Mouse (Mus musculus) liver, embryonic 14.5 days (tissue): ENCODE data around the gene Piezo1. TPM values are rescaled to one million over a fixed set of nuclear protein-coding genes. Genes with fewer than 3 reads are reported as not detected.

Experiments
- ATAC-seq: fragments of 200-750 bp; cut with Nextera tagmentation; 2 replicates; pipeline ENCODE4 v1.8.0; 2017; ENCODE audit warnings: moderate number of reproducible peaks, mild to moderate bottlenecking, moderate library complexity; ENCODE audit not compliant: insufficient read depth
- DNase-seq, 3 experiments: peaks; one replicate each; pipeline ENCODE4 v3.0.0-alpha.2; 2012 to 2013; ENCODE audit warnings: low read depth in 3 of 3, low spot score in 3 of 3
- H3K27ac ChIP-seq: fragments of 300-500 bp; sonication (generic); 2 replicates; pipeline ENCODE4 v1.5.1; 2014; ENCODE audit warnings: moderate library complexity, mild to moderate bottlenecking, control low read depth, inconsistent platforms
- H3K27me3 ChIP-seq: fragments of 300-500 bp; sonication (generic); 2 replicates; pipeline ENCODE4 v1.6.1; 2014; ENCODE audit warnings: mild to moderate bottlenecking, low read length, moderate library complexity; ENCODE audit not compliant: control insufficient read depth, insufficient read depth
- H3K36me3 ChIP-seq: fragments of 300-500 bp; sonication (generic); replicated peaks from 2 replicates; pipeline ENCODE4 v1.6.1; 2014; ENCODE audit warnings: low read depth; ENCODE audit not compliant: control insufficient read depth, insufficient read depth
- H3K4me1 ChIP-seq, 2 experiments: fragments of 200-500 bp in 1 of 2; fragments of 300-500 bp in 1 of 2; sonication (generic) in 1 of 2; replicated peaks; 2 replicates each; pipeline ENCODE4 v1.6.1; 2012 to 2014; ENCODE audit warnings: antibody characterized with exemption in 1 of 2, inconsistent platforms in 1 of 2, low read length in 1 of 2; ENCODE audit not compliant: control insufficient read depth in 2 of 2, insufficient read depth in 2 of 2
- H3K4me2 ChIP-seq: fragments of 300-500 bp; sonication (generic); 2 replicates; pipeline ENCODE4 v1.6.1; 2014; ENCODE audit warnings: low read depth, mild to moderate bottlenecking, control low read depth, moderate library complexity
- H3K4me3 ChIP-seq, 2 experiments: fragments of 200-500 bp in 1 of 2; fragments of 300-500 bp in 1 of 2; sonication (generic) in 1 of 2; 2 replicates each; pipeline ENCODE4 v1.5.1; 2012 to 2014; ENCODE audit warnings: low read depth in 2 of 2, low read length in 2 of 2, mild to moderate bottlenecking in 2 of 2, control low read depth in 1 of 2, inconsistent platforms in 1 of 2, moderate library complexity in 1 of 2; ENCODE audit not compliant: insufficient read depth in 1 of 2
- H3K9ac ChIP-seq: fragments of 300-500 bp; sonication (generic); replicated peaks from 2 replicates; pipeline ENCODE4 v1.6.1; 2014; ENCODE audit warnings: mild to moderate bottlenecking, control low read depth, moderate library complexity
- H3K9me3 ChIP-seq: fragments of 300-500 bp; sonication (generic); 2 replicates; pipeline ENCODE4 v1.6.1; 2016; ENCODE audit warnings: low read length, mixed read lengths; ENCODE audit not compliant: control insufficient read depth
- CTCF ChIP-seq: IDR thresholded peaks from 2 replicates; pipeline ENCODE4 v1.5.1; 2016; ENCODE audit warnings: antibody characterized with exemption, low read depth, control low read depth
- EP300 ChIP-seq: IDR thresholded peaks from 2 replicates; pipeline ENCODE4 v1.6.1; 2016; ENCODE audit warnings: antibody characterized with exemption, low read depth
- WGBS: fragments of 180-500 bp; shearing (Covaris S2); extraction: QIAGEN DNeasy Blood & Tissue Kit; methylation state at CpG from one replicate; pipeline ENCODE4 v1.1.7; 2014; ENCODE audit not compliant: insufficient replicate concordance; 5-methylcytosine and 5-hydroxymethylcytosine counted together
- polyA plus RNA-seq, 2 experiments: library from polyadenylated mRNA; depleted of rRNA in 1 of 2; stranded (reverse) in 1 of 2; unstranded in 1 of 2; fragments of >200 nt; fragmentation: Nextera tagmentation in 1 of 2; extraction: Ambion mirVana in 1 of 2; gene quantifications; 2 replicates each; pipeline versions ENCODE4 v1.2.1 to v1.2.3; 2012 to 2014

Gene Piezo1
- polyA plus RNA-seq, 2 experiments, result 12.6 to 60.9 TPM

DNA sequence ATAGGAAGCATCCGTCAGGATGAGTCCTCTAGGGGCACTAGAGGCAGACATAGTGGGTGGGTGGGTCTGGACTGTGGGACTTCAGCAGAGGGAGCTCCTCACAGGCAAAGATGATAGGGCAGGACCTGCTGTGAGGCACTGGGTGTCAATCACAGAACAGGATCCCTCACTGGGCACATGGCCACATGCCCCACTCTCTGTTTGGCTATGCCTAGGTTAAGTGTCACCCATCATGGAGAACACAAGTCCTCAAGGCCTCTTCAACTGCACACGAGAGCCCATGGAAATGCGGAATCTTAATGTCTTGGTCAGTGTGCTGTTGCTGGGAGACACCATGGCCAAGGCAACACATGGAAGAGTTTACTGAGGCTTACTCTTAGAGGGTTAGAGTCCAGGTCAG lies 23.2 kb downstream of the Piezo1 start:
- no peak overlapping the region for H3K4me3 ChIP-seq
- ATAC-seq, result no peak
- 89% methylated on average over 3 of the region's 3 CpGs for WGBS
- H3K36me3 ChIP-seq, result no peaks in the 10 kb centered on the region
- H3K4me2 ChIP-seq, result no peak overlapping the region
- no peaks in the 10 kb centered on the region for H3K27me3 ChIP-seq
- no peaks in the 10 kb centered on the region for H3K9me3 ChIP-seq
- H3K9ac ChIP-seq, result no peak overlapping the region
- H3K4me1 ChIP-seq, result peaks cover 36 to 45% of the 10 kb centered on the region in 2 experiments
- DNase-seq, result no peak
- H3K27ac ChIP-seq, result no peak overlapping the region
- no peak for TF ChIP-seq CTCF
- no peak for TF ChIP-seq EP300

DNA sequence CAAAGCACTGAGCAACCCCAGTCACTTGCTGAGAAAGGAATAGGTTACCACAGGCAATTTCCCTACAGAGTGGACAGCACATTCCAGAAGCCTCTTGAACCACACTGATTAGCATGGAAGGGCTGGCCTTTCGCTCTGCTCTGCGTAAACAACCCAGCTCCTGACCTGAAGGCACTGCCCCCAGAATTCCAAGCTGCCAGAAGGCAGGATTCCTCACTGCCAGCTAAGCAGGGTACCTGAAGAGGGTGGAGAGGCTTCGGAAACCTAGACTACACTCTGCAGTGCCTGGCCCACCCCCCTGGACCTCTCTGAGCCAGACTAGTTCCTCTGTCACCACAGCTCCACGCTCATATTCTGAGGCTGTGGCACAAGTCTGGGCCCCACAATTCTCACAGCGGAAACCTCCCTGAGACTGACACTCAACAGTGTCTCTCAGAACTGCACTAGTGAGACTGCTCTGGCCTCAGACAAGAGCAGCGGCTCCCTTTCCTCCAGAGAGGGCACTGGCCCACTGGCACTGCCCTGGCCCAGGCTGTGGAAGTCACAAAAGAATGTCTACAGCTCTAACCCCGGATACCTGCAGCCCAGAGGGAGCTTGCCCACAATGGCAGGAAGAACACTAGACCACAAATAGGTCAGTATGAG lies 24.5 kb downstream of the Piezo1 start:
- H3K27ac ChIP-seq, result peak overlapping the region; percentile 5; the same call in 1 of the 2 replicates
- no peaks in the 10 kb centered on the region for H3K36me3 ChIP-seq
- no peaks in the 10 kb centered on the region for H3K27me3 ChIP-seq
- WGBS, result 66% methylated on average over 7 of the region's 7 CpGs
- no peak overlapping the region for H3K9ac ChIP-seq
- ATAC-seq, result no peak
- H3K9me3 ChIP-seq, result no peaks in the 10 kb centered on the region
- DNase-seq, result no peak
- TF ChIP-seq CTCF (no peak), EP300 (no peak)
- H3K4me3 ChIP-seq, result no peak overlapping the region
- no peak overlapping the region for H3K4me2 ChIP-seq
- H3K4me1 ChIP-seq, result peaks cover 36 to 51% of the 10 kb centered on the region in 2 experiments

DNA sequence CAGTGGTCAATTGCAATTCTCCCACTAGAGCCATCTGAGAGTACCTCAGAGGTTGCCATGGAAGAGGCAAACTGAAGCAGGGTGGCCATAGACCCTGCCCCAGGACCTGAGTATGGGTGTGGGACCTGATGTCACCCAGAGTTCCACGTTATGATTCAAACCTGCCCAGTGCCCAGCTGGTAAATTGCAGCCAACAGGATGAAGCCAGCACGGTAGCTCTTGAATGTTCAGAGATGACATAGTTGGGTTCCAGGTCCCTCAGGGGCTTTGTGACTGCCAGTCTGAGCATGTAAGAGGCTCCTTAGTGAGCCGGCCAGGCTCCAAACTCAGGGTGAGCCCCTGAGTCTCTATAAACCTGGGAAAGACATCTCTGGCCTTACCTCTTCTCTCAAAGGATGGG lies 25.0 kb downstream of the Piezo1 start:
- Histone ChIP-seq H3K4me3 (no peak overlapping the region), H3K9ac (peak overlapping the region; percentile 33; the same call in 1 of the 2 replicates), H3K4me1 (peaks cover 36 to 52% of the 10 kb centered on the region in 2 experiments), H3K27ac (peak overlapping the region; percentile 68; the same call in 1 of the 2 replicates), H3K4me2 (peak overlapping the region; percentile 56), H3K27me3 (no peaks in the 10 kb centered on the region), H3K36me3 (no peaks in the 10 kb centered on the region), H3K9me3 (no peaks in the 10 kb centered on the region)
- DNase-seq (no peak), ATAC-seq (no peak)
- WGBS, result 60% methylated on average over 3 of the region's 3 CpGs
- TF ChIP-seq CTCF (no peak), EP300 (no peak)

DNA sequence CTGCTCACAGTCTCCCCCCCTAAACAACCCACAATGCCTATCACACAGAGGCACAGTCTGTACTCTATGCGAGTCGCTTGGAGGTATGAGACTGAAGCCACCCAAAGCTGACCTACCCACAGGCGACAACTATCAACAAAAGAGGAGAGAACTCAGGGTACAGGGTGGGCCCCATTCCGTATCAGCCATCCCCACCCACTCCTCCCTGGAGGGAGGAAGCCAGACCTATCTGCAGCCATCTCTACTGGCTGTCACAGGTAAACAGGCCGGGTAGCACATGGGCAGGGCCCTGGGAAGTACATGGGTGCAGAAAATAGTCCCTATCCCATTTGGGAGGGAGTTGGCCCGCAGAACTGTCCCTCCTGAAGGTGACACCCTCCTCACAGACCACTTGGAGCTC lies 26.1 kb downstream of the Piezo1 start:
- ATAC-seq, result peak; percentile 83
- Histone ChIP-seq H3K27me3 (no peaks in the 10 kb centered on the region), H3K36me3 (no peaks in the 10 kb centered on the region), H3K4me2 (peak overlapping the region; percentile 56), H3K9me3 (no peaks in the 10 kb centered on the region), H3K4me3 (peak overlapping the region in 1 of 2 experiments; percentile 3; a peak in 1 of 4 replicates), H3K27ac (peak overlapping the region; percentile 68), H3K4me1 (peaks cover 40 to 60% of the 10 kb centered on the region in 2 experiments), H3K9ac (peak overlapping the region; percentile 33)
- TF ChIP-seq CTCF (no peak), EP300 (peak; percentile 51; the same call in 1 of the 2 replicates)
- 22% methylated on average over 6 of the region's 6 CpGs for WGBS
- DNase-seq, result no peak

DNA sequence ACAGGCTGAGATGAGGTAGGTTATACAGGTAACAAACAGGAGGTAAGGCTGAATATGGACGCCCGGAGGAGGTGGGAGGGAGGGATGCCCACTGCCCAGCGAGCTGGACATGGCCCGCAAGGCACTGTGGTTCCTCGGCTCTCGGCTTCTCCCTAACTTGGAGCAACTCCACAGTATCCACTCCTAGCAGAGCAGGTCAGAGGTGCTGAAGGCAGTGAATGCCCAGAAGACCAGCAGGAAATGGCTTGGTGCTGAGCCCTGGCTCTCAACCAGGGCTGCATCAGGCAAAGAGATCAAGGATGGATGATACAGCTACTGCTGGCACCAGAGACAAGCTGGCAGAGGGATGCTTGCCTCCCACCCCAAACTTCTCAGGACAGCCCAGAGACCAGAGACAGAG lies 26.6 kb downstream of the Piezo1 start:
- 82% methylated on average over 6 of the region's 6 CpGs for WGBS
- ATAC-seq (0 out of 2 replicates have a peak, but pooled peaks have one; percentile 1), DNase-seq (no peak)
- Histone ChIP-seq H3K9ac (peak overlapping the region; percentile 33), H3K4me2 (peak overlapping the region; percentile 56), H3K27me3 (no peaks in the 10 kb centered on the region), H3K36me3 (no peaks in the 10 kb centered on the region), H3K9me3 (no peaks in the 10 kb centered on the region), H3K4me1 (peaks cover 42 to 63% of the 10 kb centered on the region in 2 experiments), H3K4me3 (no peak overlapping the region), H3K27ac (peak overlapping the region; percentile 68)
- TF ChIP-seq EP300 (no peak), CTCF (no peak)
